Mouse (Mus musculus) B cell, adult (primary cell): Measurements from ENCODE around the gene Rab5b. TPM values are rescaled to one million over a fixed set of nuclear protein-coding genes. Genes with fewer than 3 reads are reported as not detected.

Experiments
- total RNA-seq: library from RNA; stranded (reverse); gene quantifications from 4 replicates; pipeline ENCODE4 v1.2.4, GENCODE M21; 2023; ENCODE audit not compliant: inconsistent age

Rab5b gene
- 61.7 to 64.7 TPM (median 62.8 TPM) in 4 replicates for total RNA-seq

GRCm38 (mm10) chr10:128695992-128696807 is at the start of gene Rab5b:
Gene Rab5b (minus strand): TSS chr10:128696264.

GRCm38 (mm10) chr10:128744680-128745601 is 48.9 kb upstream of the Rab5b start, which contains the start of gene Dgka:
Gene Dgka (minus strand): TSS chr10:128744855.

GRCm38 (mm10) chr10:128704491-128705316 is 8.6 kb upstream of the Rab5b start, which contains the start of gene Cdk2:
Gene Cdk2 (minus strand): TSS chr10:128705031.

GRCm38 (mm10) chr10:128703895-128704294 is 7.8 kb upstream of the Rab5b start, which contains the start of gene Pmel:
Gene Pmel (plus strand): TSS chr10:128704195.

DNA sequence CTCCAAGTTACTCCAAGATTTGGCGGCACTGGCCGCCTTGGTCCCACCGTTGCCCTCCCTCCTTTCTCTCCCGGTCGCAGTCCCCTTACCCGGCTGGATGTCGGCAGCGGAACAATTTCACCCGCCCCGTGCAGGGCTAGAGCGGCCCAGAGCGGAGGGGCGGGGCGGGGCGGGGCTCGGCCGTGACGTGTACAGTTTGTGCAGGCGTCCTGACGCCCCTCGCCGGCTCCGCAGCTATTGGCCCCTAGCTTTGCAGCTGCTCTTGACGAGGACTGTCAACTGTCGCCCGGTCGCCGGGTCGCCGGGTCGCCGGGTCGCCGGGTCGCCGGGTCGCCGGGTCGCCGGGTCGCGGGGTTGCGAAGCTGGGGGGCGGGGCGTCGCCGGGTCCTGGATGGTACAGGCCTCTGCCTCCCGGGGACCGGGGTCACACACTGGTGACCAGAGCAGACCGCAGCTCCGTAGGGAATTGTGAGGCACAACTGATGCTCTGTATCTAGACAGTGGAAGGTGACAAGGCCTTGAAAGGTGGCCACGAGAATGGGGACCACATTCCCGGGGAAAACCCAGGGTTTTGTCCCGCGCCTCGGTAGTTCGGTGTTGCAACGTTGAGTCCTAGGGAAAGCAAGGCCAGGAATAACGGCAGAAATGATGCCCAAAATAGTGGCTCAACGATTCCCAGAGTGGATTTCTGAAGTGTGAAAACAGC is 22.1 kb downstream of the Rab5b start, which contains the start of gene Suox:
Gene Suox (minus strand): TSS at position 311 of the 706 bp plus-strand sequence.

DNA sequence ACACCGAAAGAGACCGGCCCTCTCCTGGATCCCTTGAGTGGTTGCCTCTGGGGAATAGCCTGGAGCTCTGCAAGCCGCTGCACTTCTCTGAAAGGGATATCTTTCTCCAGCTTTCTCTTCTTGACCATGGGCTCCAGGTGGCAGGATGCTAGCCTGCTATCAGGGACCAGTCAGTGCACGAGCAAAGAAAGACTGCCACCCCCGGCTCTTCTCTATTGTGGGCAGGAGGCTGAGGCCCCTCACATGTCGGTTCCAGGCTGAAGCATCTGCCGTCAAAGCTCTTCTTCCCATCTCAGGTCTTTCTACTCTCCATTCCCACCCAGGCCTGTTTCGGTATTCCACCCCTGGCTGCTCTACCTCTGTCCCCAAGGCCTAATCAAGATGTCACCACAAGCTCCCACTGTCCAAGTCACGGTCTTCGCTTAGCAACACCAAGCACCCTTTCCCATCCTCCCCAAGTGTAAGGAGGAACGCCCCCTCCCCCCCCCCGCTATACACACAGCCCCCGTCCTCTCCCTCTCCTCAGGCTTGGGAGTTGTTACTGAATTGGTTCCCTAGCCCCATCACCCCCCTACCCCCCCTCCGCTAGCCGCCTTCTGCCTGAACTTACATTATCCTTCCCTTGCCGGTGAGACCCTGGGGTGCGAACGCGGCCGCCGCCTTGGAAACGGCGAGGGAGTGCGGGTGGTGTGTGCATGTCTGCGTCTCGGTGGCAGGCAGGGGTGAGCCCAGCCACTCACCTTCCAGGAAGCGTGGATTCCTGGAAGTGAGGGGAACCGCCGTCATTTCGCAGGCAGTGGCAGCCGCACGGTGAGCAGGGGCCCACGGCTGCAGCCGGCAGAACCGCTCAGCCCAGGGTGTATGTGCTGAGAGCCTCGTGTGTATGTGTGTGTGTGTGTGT is 50.7 kb downstream of the Rab5b start, which contains the start of gene Ikzf4:
Gene Ikzf4 (minus strand): TSS at position 881 of the 901 bp plus-strand sequence.

Other genes starting within 250 kb of the Rab5b start
- 149 to 158 TPM (median 152 TPM) in 4 replicates for gene Smarcc2, start 237.0 kb downstream of the Rab5b start, total RNA-seq
- 518 to 597 TPM (median 546 TPM) in 4 replicates for gene Myl6, start 202.1 kb downstream of the Rab5b start, total RNA-seq
- gene Myl6b, start 197.6 kb downstream of the Rab5b start, total RNA-seq, result 0.67 to 0.69 TPM in 2 of 4 replicates, not detected in the others
- gene Esyt1, start 170.4 kb downstream of the Rab5b start, total RNA-seq, result 238 to 249 TPM (median 246 TPM) in 4 replicates
- 80.4 to 85.9 TPM (median 83.5 TPM) in 4 replicates for gene Zc3h10, start 148.5 kb downstream of the Rab5b start, total RNA-seq
- gene Rpl41, start 147.0 kb downstream of the Rab5b start, total RNA-seq, result 3,879 to 4,089 TPM (median 3,915 TPM) in 4 replicates
- gene Pa2g4, start 130.3 kb downstream of the Rab5b start, total RNA-seq, result 78.9 to 84.1 TPM (median 82.9 TPM) in 4 replicates
- gene Erbb3, start 106.6 kb downstream of the Rab5b start, total RNA-seq, result 1.1 to 1.3 TPM (median 1.1 TPM) in 4 replicates
- 1,201 to 1,335 TPM (median 1,220 TPM) in 4 replicates for gene Rps26, start 69.5 kb downstream of the Rab5b start, total RNA-seq
- gene Ikzf4, start 50.3 kb downstream of the Rab5b start, total RNA-seq, result 0.15 TPM in 1 of 4 replicates, not detected in the others
- 7.2 to 8.1 TPM (median 7.7 TPM) in 4 replicates for gene Suox, start 22.2 kb downstream of the Rab5b start, total RNA-seq
- 0.54 to 0.83 TPM (median 0.67 TPM) in 4 replicates for gene Pmel, start 7.9 kb upstream of the Rab5b start, total RNA-seq
- gene Cdk2, start 8.8 kb upstream of the Rab5b start, total RNA-seq, result 44.0 to 57.4 TPM (median 48.5 TPM) in 4 replicates
- 175 to 191 TPM (median 178 TPM) in 4 replicates for gene Dgka, start 48.6 kb upstream of the Rab5b start, total RNA-seq
- gene Pym1, start 51.6 kb upstream of the Rab5b start, total RNA-seq, result 43.4 to 50.0 TPM (median 45.3 TPM) in 4 replicates
- 0.22 to 0.45 TPM in 2 of 4 replicates, not detected in the others for gene Mmp19, start 94.6 kb upstream of the Rab5b start, total RNA-seq
- 65.7 to 75.8 TPM (median 70.4 TPM) in 4 replicates for gene Dnajc14, start 107.8 kb upstream of the Rab5b start, total RNA-seq
- gene Tmem198b, start 108.1 kb upstream of the Rab5b start, total RNA-seq, result 12.1 to 19.1 TPM (median 15.0 TPM) in 4 replicates
- 52.3 to 61.0 TPM (median 54.7 TPM) in 4 replicates for gene Sarnp, start 121.1 kb upstream of the Rab5b start, total RNA-seq
- gene Ormdl2, start 125.4 kb upstream of the Rab5b start, total RNA-seq, result 22.4 to 30.5 TPM (median 24.3 TPM) in 4 replicates
- gene Gdf11, start 195.5 kb upstream of the Rab5b start, total RNA-seq, result 44.2 to 51.2 TPM (median 46.3 TPM) in 4 replicates
- gene Cd63, start 204.7 kb upstream of the Rab5b start, total RNA-seq, result 0.69 to 1.4 TPM (median 0.78 TPM) in 4 replicates
- gene Rdh5, start 226.6 kb upstream of the Rab5b start, total RNA-seq, result 3.0 to 10.6 TPM (median 5.9 TPM) in 4 replicates
- gene Bloc1s1, start 227.8 kb upstream of the Rab5b start, total RNA-seq, result 63.6 to 81.0 TPM (median 80.3 TPM) in 4 replicates
- gene Itga7, start 237.6 kb upstream of the Rab5b start, total RNA-seq, result not detected in 4 replicates